Mouse (Mus musculus): Measurements from ENCODE around the gene Snx14. TPM values are rescaled to one million over a fixed set of nuclear protein-coding genes. Genes with fewer than 3 reads are reported as not detected.
A peak's percentile ranks its signal among the peaks of the same experiment; 100 is the strongest.
"Not testable (repeated sequence)": the region's sequence is repeated elsewhere in the genome, so short reads cannot be mapped to it uniquely, and the experiment has no call there.

Snx14 gene
- polyA plus RNA-seq (2014; fragmentation: Nextera tagmentation; extraction: Ambion mirVana), result 30.4 and 30.6 TPM in 2 replicates

DNA sequence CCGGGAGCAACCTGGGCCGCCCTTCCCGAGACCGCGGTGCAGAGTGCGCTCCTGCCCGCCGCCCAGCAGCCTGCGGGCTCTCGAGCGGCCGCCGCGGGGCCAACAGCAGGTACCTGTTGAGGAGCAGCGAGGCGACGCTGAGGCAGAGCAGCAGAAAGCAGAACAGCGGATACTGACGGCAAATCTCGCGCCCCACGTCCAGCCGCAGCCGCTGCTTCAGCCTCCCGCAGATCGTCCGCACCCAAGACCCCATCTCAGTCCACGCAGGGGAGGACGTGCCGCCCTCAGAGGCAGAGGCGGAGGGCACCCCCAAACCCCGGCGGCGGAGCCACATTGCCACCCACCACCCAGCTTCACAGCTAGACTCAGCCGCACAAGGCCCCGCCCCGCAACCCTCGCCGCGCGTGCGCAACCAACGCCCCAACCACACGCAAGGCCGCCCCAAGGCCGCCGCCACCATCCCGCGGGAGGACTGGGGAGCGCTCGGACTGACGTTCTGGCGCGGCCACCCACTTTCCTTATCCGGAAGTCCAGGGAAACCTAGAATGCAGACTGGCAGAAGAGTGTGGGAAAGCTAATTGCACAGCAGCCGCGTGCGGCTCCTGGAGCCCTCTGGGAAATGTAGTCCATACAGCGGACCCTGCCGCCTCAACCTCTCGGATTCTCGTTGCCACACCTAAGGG lies at the start of gene Snx14:
Snx14 (minus strand) TSS at position 404 of the 683 bp plus-strand sequence.
- ATAC-seq (ENCODE audit: insufficient number of reproducible peaks, insufficient read depth, low FRiP score, low read depth), result peak; percentile 98
- peak within 1 kb of the TSS; percentile 93 for H3K9ac ChIP-seq (ENCODE audit: low read length)
- under 1% methylated on average over 60 of the region's 62 CpGs for WGBS
- no peaks in the 10 kb centered on the region for H3K27me3 ChIP-seq (ENCODE audit: control insufficient read depth, insufficient read depth, low read length)
- peaks cover 6% of the 10 kb centered on the region for H3K36me3 ChIP-seq (ENCODE audit: control insufficient read depth, insufficient read depth, low read length)
- peak within 1 kb of the TSS; percentile 81 to 94 for H3K27ac ChIP-seq (replicated peaks in 1 of 2; ENCODE audit: control insufficient read depth in 1 of 2, insufficient read depth in 1 of 2, low read depth in 2 of 2, low read length in 2 of 2)
- H3K4me1 ChIP-seq (ENCODE audit: control insufficient read depth in 2 of 2, insufficient read depth in 2 of 2, low read length in 2 of 2), result peaks cover 0 to 16% of the 10 kb centered on the region in 2 experiments; a peak in 3 of 4 replicates
- H3K9me3 ChIP-seq (ENCODE audit: control insufficient read depth, low read length), result no peaks in the 10 kb centered on the region
- peak within 1 kb of the TSS; percentile 62 to 87 for H3K4me3 ChIP-seq (ENCODE audit: control insufficient read depth in 1 of 2, insufficient read depth in 1 of 2, low read depth in 1 of 2, low read length in 2 of 2)
- H3K4me2 ChIP-seq (ENCODE audit: low read length), result peak within 1 kb of the TSS; percentile 90

GRCm38 (mm10) chr9:88484531-88484930 lies 45.8 kb upstream of the Snx14 start:
- Histone ChIP-seq H3K4me1 (ENCODE audit: control insufficient read depth in 2 of 2, insufficient read depth in 2 of 2, low read length in 2 of 2) (peaks cover 8 to 24% of the 10 kb centered on the region in 2 experiments), H3K9ac (ENCODE audit: low read length) (peak overlapping the region; percentile 92), H3K27me3 (ENCODE audit: control insufficient read depth, insufficient read depth, low read length) (no peaks in the 10 kb centered on the region), H3K36me3 (ENCODE audit: control insufficient read depth, insufficient read depth, low read length) (peaks cover 8% of the 10 kb centered on the region; the same call in 1 of the 2 replicates), H3K4me3 (ENCODE audit: control insufficient read depth in 1 of 2, insufficient read depth in 1 of 2, low read depth in 1 of 2, low read length in 2 of 2) (no peak overlapping the region), H3K4me2 (ENCODE audit: low read length) (peak overlapping the region; percentile 76), H3K27ac (replicated peaks in 1 of 2; ENCODE audit: control insufficient read depth in 1 of 2, insufficient read depth in 1 of 2, low read depth in 2 of 2, low read length in 2 of 2) (peak overlapping the region; percentile 73 to 100), H3K9me3 (ENCODE audit: control insufficient read depth, low read length) (no peaks in the 10 kb centered on the region)
- WGBS, result 13% methylated on average over 6 of the region's 6 CpGs
- no peak for ATAC-seq (ENCODE audit: insufficient number of reproducible peaks, insufficient read depth, low FRiP score, low read depth)

GRCm38 (mm10) chr9:88482829-88483396 lies 44.2 kb upstream of the Snx14 start:
- Histone ChIP-seq H3K4me1 (ENCODE audit: control insufficient read depth in 2 of 2, insufficient read depth in 2 of 2, low read length in 2 of 2) (peaks cover 8 to 24% of the 10 kb centered on the region in 2 experiments), H3K27me3 (ENCODE audit: control insufficient read depth, insufficient read depth, low read length) (no peaks in the 10 kb centered on the region), H3K4me2 (ENCODE audit: low read length) (peak overlapping the region; percentile 76), H3K27ac (replicated peaks in 1 of 2; ENCODE audit: control insufficient read depth in 1 of 2, insufficient read depth in 1 of 2, low read depth in 2 of 2, low read length in 2 of 2) (peak overlapping the region; percentile 100), H3K9ac (ENCODE audit: low read length) (peak overlapping the region; percentile 92), H3K4me3 (ENCODE audit: control insufficient read depth in 1 of 2, insufficient read depth in 1 of 2, low read depth in 1 of 2, low read length in 2 of 2) (peak overlapping the region; percentile 92 to 99), H3K9me3 (ENCODE audit: control insufficient read depth, low read length) (no peaks in the 10 kb centered on the region), H3K36me3 (ENCODE audit: control insufficient read depth, insufficient read depth, low read length) (peaks cover 24% of the 10 kb centered on the region)
- WGBS, result under 1% methylated on average over 35 of the region's 52 CpGs
- no peak for ATAC-seq (ENCODE audit: insufficient number of reproducible peaks, insufficient read depth, low FRiP score, low read depth)

GRCm38 (mm10) chr9:88482230-88482828 lies 43.6 kb upstream of the Snx14 start, which contains the start of gene Syncrip:
TSS of gene Syncrip (minus strand) at chr9:88482574.
- H3K9me3 ChIP-seq (ENCODE audit: control insufficient read depth, low read length); H3K27me3 ChIP-seq (ENCODE audit: control insufficient read depth, insufficient read depth, low read length): not testable (repeated sequence)
- Histone ChIP-seq H3K27ac (replicated peaks in 1 of 2; ENCODE audit: control insufficient read depth in 1 of 2, insufficient read depth in 1 of 2, low read depth in 2 of 2, low read length in 2 of 2) (peak within 1 kb of the TSS; percentile 100), H3K36me3 (ENCODE audit: control insufficient read depth, insufficient read depth, low read length) (peaks cover 30% of the 10 kb centered on the region), H3K4me1 (ENCODE audit: control insufficient read depth in 2 of 2, insufficient read depth in 2 of 2, low read length in 2 of 2) (peaks cover 8 to 24% of the 10 kb centered on the region in 2 experiments), H3K4me2 (ENCODE audit: low read length) (peak within 1 kb of the TSS; percentile 84), H3K9ac (ENCODE audit: low read length) (peak within 1 kb of the TSS; percentile 99), H3K4me3 (ENCODE audit: control insufficient read depth in 1 of 2, insufficient read depth in 1 of 2, low read depth in 1 of 2, low read length in 2 of 2) (peak within 1 kb of the TSS; percentile 92 to 99)
- peak; percentile 94 for ATAC-seq (ENCODE audit: insufficient number of reproducible peaks, insufficient read depth, low FRiP score, low read depth)
- WGBS, result 1% methylated on average over 46 of the region's 68 CpGs

GRCm38 (mm10) chr9:88481791-88482160 lies 43.0 kb upstream of the Snx14 start:
- H3K9ac ChIP-seq (ENCODE audit: low read length), result peak overlapping the region; percentile 99
- H3K36me3 ChIP-seq (ENCODE audit: control insufficient read depth, insufficient read depth, low read length), result peaks cover 36% of the 10 kb centered on the region
- no peak for ATAC-seq (ENCODE audit: insufficient number of reproducible peaks, insufficient read depth, low FRiP score, low read depth)
- H3K4me2 ChIP-seq (ENCODE audit: low read length), result peak overlapping the region; percentile 84
- peak overlapping the region; percentile 89 to 99 for H3K4me3 ChIP-seq (ENCODE audit: control insufficient read depth in 1 of 2, insufficient read depth in 1 of 2, low read depth in 1 of 2, low read length in 2 of 2)
- H3K4me1 ChIP-seq (ENCODE audit: control insufficient read depth in 2 of 2, insufficient read depth in 2 of 2, low read length in 2 of 2), result peaks cover 8 to 24% of the 10 kb centered on the region in 2 experiments
- no peaks in the 10 kb centered on the region for H3K27me3 ChIP-seq (ENCODE audit: control insufficient read depth, insufficient read depth, low read length)
- peak overlapping the region; percentile 96 to 100 for H3K27ac ChIP-seq (replicated peaks in 1 of 2; ENCODE audit: control insufficient read depth in 1 of 2, insufficient read depth in 1 of 2, low read depth in 2 of 2, low read length in 2 of 2)
- 0% methylated on average over 30 of the region's 43 CpGs for WGBS
- no peaks in the 10 kb centered on the region for H3K9me3 ChIP-seq (ENCODE audit: control insufficient read depth, low read length)

- H3K27me3 ChIP-seq (ENCODE audit: control insufficient read depth, insufficient read depth, low read length), result no peaks in the 10 kb centered on the region
- peak overlapping the region; percentile 99 for H3K9ac ChIP-seq (ENCODE audit: low read length)
- H3K4me3 ChIP-seq (ENCODE audit: control insufficient read depth in 1 of 2, insufficient read depth in 1 of 2, low read depth in 1 of 2, low read length in 2 of 2), result peak overlapping the region; percentile 89 to 99
- no peaks in the 10 kb centered on the region for H3K9me3 ChIP-seq (ENCODE audit: control insufficient read depth, low read length)
- peak overlapping the region; percentile 84 for H3K4me2 ChIP-seq (ENCODE audit: low read length)
- peaks cover 41% of the 10 kb centered on the region for H3K36me3 ChIP-seq (ENCODE audit: control insufficient read depth, insufficient read depth, low read length)
- peaks cover 8 to 24% of the 10 kb centered on the region in 2 experiments for H3K4me1 ChIP-seq (ENCODE audit: control insufficient read depth in 2 of 2, insufficient read depth in 2 of 2, low read length in 2 of 2)
- whole genome bisulfite sequencing, result under 1% methylated on average over 73 of the region's 78 CpGs
- H3K27ac ChIP-seq (replicated peaks in 1 of 2; ENCODE audit: control insufficient read depth in 1 of 2, insufficient read depth in 1 of 2, low read depth in 2 of 2, low read length in 2 of 2), result peak overlapping the region; percentile 96 to 100
- peak; percentile 5; the same call in 1 of the 2 replicates for ATAC-seq (ENCODE audit: insufficient number of reproducible peaks, insufficient read depth, low FRiP score, low read depth)
These were observed 42.5 kb upstream of the Snx14 start for GRCm38 (mm10) chr9:88481061-88481790.

DNA sequence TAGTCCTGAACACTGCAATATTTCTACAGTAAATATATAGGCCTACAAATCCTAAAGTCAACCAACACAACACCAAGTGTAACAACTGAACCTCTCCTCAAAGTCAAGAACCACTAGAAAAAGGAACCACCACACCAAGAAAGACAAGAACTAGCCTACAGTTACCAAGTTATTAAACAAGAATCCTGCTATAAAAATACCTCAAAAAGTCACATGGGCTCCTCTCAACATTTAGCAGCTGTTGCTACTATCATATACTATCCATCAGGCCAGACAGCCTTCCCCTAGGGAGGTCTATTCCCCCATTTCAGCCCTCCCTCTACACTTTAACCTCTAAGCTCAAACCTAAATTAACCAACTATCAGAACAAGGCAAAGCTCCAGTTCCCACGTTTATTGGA lies 41.4 kb upstream of the Snx14 start:
- peak overlapping the region; percentile 84 for H3K4me2 ChIP-seq (ENCODE audit: low read length)
- H3K4me1 ChIP-seq (ENCODE audit: control insufficient read depth in 2 of 2, insufficient read depth in 2 of 2, low read length in 2 of 2), result peaks cover 8 to 24% of the 10 kb centered on the region in 2 experiments
- H3K9ac ChIP-seq (ENCODE audit: low read length), result peak overlapping the region; percentile 99
- H3K4me3 ChIP-seq (ENCODE audit: control insufficient read depth in 1 of 2, insufficient read depth in 1 of 2, low read depth in 1 of 2, low read length in 2 of 2), result peak overlapping the region in 1 of 2 experiments; percentile 99; a peak in 3 of 4 replicates
- H3K36me3 ChIP-seq (ENCODE audit: control insufficient read depth, insufficient read depth, low read length), result peaks cover 52% of the 10 kb centered on the region
- no peaks in the 10 kb centered on the region for H3K9me3 ChIP-seq (ENCODE audit: control insufficient read depth, low read length)
- no peaks in the 10 kb centered on the region for H3K27me3 ChIP-seq (ENCODE audit: control insufficient read depth, insufficient read depth, low read length)
- no peak for ATAC-seq (ENCODE audit: insufficient number of reproducible peaks, insufficient read depth, low FRiP score, low read depth)
- H3K27ac ChIP-seq (replicated peaks in 1 of 2; ENCODE audit: control insufficient read depth in 1 of 2, insufficient read depth in 1 of 2, low read depth in 2 of 2, low read length in 2 of 2), result no peak overlapping the region
- 4% methylated on average over 1 of the region's 1 CpGs for WGBS

Data from heart, embryonic 14.5 days (tissue).